Mouse (Mus musculus) CD8-positive naive resting alpha-beta T cell, adult 2 months (primary cell): Measurements from ENCODE around the gene Slc10a1.

Source experiments
- DNase-seq, 2 experiments: peaks; one replicate each; pipeline ENCODE4 v3.0.0; 2022; ENCODE audit warnings: low read depth in 2 of 2, low spot score in 2 of 2

Gene Slc10a1

DNA sequence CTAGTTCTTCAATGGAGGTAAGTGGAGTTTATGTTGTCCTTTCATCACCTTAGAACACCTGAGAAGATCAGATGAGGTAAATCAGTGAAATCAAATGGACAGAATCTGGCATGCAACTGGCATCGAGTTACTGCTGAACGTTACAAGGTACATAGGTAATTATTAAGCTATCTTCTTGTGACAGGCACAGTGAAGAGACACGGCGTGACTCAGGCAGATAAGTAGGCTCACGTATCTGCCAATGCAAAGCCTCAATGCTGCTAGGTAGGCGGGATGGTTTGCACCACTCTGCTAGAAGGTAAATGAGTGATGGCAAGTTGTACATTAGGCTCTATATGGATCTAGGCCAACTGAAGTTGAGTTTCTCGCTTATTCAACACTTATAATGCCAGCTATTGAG lies 38.4 kb downstream of the Slc10a1 start:
- no peak for DNase-seq

DNA sequence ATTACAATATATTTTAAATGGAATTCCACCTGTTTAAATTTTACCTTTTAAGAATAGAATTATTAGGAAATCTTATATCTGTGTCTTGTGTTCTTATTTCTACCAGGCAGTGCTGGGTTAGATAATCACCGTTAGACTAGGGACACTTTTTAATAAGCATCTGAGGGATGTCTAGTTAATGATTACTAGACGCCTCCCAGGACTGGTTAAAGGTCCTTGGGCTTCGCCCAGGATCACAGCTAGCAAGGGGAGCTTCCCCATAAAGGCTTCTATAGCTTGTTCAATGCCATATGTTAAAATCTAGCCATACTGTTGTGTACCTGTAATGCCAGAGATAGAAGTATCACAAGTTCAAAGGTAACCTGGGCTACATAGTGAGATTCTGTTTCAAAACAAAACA lies 39.6 kb downstream of the Slc10a1 start:
- no peak for DNase-seq

DNA sequence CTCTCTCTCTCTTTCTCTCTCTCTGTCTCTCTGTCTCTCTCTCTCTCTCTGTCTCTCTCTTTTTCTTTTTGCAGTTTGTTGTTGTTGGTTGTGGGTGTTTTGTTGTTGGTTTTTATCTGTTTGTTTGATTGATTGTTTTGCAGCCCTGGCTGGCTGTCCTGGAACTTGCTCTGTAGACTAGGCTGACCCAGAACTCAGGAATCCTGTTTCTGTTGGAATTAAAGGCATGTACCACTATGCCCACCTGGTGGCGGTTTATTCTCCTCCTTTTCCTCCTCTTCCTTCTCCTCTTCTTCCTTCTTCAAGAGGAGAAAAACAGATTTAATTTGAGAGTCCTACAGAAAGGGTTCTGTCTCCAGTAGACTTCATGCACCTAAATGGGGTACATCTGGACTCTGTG lies 41.0 kb downstream of the Slc10a1 start:
- no peak for DNase-seq

DNA sequence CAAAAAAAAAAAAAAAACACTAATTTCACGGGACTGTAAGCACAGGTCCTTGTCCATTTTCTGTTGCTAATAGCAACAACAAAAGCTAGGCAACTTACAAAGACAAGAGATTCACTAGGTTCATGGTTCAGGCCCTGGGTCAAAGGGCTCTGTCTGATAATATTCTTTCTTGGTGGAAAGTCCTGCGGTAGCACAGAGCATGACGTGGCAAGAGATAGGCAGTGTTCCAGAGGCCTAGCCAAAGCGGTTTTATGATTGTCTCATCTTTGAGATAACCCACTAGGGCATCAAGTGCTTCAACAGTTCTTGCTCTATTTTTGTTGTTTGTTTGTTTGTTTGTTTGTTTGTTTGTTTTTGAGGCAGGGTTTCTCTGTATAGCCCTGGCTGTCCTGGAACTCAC lies 42.0 kb downstream of the Slc10a1 start:
- no peak for DNase-seq

DNA sequence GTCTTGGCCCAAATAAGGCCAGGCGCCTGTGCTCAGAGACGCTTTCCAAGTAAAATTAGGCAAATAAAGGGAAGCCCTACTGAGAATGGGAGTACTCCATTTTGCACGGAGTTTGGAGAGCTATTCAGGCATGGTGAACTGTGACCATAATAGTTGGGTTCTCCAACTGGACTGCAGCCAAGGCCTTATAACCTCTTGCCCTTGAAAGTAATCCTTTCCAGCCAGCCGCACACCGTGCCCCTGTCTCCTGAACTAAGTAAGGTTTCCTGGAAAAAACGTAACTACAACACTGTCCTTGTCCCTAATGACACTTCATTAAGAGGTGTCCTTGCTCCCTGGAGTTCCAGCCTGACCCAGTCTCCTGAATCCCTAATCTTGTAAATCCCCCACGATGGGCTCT lies 42.6 kb downstream of the Slc10a1 start:
- DNase-seq = no peak

DNA sequence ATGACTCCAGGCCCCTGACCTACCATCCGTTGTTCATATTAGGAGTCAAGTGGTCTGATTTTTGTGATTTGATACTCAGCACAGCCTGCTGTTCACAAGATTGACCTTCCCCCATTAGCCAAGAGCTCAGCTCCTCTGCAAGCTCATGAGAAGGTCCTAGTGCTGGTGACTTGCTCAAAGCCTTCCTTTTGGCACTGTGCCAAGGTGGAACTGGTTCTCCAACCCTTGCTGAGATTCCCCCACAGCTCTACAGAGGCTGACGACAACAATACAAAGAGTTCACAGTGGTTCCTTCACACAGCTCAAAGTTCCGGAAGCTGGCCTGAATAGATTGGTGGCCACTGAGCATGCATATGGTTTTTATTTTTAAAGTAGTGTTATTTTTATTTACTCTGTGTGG lies 44.3 kb downstream of the Slc10a1 start:
- no peak for DNase-seq

DNA sequence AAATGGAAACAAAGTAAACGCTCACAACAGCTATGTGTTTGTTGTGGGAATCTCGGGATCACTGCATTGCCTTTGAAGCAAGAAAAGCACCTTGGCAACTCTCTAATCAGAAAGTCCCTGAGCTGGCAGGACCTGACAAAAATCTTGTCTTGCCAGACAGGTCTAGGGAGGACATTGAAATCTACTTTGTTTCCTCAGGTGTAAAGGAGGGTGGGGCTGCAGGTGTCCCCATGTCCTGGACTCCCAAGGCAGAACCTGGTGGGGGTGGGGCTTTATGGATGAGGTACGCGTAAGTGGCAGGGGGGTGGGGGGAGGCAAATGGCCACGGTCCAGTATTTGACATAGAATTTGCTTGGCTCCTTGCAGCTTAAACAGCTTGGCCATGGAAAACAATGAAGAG lies 44.9 kb downstream of the Slc10a1 start:
- DNase-seq = no peak

DNA sequence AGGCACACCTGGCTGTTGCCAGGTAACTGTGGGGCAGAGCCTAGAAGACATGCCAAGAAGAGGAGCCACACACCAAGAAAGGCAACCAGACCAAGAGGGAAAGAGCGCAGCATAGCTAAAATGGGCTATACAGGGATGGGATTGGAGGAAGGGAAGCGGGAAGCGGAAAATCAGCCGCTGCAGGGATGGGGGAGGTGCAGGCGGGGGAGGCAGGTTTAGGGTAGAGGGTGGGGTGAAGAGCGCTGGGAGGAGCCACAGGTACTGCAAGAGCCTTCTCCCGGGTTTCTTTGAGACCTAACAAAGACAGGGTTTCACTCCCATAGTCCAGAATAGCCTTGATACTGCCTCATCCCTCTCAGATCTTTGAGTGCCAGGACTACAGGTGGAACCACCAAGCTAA lies 45.6 kb downstream of the Slc10a1 start:
- no peak for DNase-seq

DNA sequence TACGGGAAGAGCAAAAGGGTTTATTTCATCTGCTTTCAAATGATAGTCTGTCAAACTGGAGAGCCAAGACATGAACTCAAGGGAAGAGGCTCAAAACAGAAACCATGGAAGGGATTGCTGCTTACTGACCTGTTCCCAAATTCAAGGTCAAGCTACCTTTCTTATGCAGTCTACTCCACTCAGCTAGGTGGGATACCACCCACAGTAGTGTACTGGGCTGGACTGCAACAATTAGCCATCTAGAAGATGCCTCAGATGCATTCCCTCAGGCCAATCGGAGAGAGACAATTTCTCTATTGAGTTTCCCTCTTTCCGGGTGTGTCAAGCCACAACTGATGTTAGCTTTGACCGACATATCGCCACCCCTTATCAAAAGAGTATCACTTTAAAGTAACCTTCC lies 47.2 kb downstream of the Slc10a1 start:
- DNase-seq = no peak

DNA sequence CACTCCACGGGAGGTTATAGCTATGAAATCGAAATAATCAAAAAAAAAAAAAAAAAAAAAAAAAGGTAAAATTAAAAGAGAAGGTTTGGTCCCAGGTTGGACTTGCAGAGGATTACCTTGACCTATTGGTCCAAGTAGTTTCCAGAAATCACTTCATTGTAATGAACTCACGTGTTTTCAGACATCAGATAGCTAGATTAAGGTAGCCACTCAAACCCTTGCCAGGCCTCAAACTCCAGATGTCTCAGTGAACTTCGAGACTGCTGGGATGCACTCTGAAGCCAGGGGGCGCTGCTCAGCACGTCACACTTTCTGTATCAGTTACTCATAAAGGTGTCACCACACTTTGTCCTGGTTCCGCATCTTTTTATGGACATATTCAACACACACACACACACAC lies 50.7 kb downstream of the Slc10a1 start:
- DNase-seq = peak; percentile 49 to 66

DNA sequence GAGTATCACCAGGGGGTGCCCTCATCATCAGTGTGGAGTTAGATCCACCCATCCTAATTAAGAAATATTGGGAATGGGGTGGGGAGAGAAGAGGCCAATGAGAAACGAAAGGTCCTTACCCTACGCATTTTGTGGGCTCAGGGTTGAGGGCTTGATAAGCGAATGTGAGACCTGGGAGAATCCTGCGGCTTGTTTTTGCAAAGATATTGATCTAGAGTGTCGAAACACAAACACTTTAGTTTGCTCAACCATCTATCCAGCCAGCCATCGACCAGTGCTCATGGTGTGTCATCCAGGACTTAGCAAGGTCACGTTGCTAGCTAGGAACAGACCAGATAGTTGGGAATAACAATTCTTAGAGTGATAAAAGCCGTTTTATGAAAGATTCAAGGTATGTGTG lies 58.9 kb downstream of the Slc10a1 start:
- no peak for DNase-seq
